Mouse (Mus musculus): Measurements from ENCODE around the gene Coq10b. TPM values are rescaled to one million over a fixed set of nuclear protein-coding genes. Genes with fewer than 3 reads are reported as not detected.

Gene Coq10b
- polyA plus RNA-seq, 1 experiment from 2014 or later, result 36.6 TPM

Other genes starting within 250 kb of the Coq10b start
- gene Ankrd44, start 126.4 kb upstream of the Coq10b start, polyA plus RNA-seq (2015; fragmentation: Nextera tagmentation; extraction: Ambion mirVana), result 15.7 and 16.6 TPM in 2 replicates
- gene Sf3b1, start 25.3 kb upstream of the Coq10b start, polyA plus RNA-seq (2015; fragmentation: Nextera tagmentation; extraction: Ambion mirVana), result 407 and 413 TPM in 2 replicates
- 360 and 397 TPM in 2 replicates for gene Hspe1, start 35.4 kb downstream of the Coq10b start, polyA plus RNA-seq (2015; fragmentation: Nextera tagmentation; extraction: Ambion mirVana)
- 333 and 363 TPM in 2 replicates for gene Hspd1, start 35.5 kb downstream of the Coq10b start, polyA plus RNA-seq (2015; fragmentation: Nextera tagmentation; extraction: Ambion mirVana)
- 191 and 198 TPM in 2 replicates for gene Mob4, start 78.5 kb downstream of the Coq10b start, polyA plus RNA-seq (2015; fragmentation: Nextera tagmentation; extraction: Ambion mirVana)
- gene Rftn2, start 174.0 kb downstream of the Coq10b start, polyA plus RNA-seq (2015; fragmentation: Nextera tagmentation; extraction: Ambion mirVana), result 10.7 and 11.1 TPM in 2 replicates
- gene Mars2, start 184.4 kb downstream of the Coq10b start, polyA plus RNA-seq (2015; fragmentation: Nextera tagmentation; extraction: Ambion mirVana), result 3.4 and 3.8 TPM in 2 replicates

Measured in forebrain, embryonic 13.5 days (tissue).